Mouse (Mus musculus) stomach, postnatal 0 days (tissue): ENCODE measurements at regions not wholly inside any gene's neighbourhood (a gene's known extent, or its start where the extent isn't known, plus 50 kb on each side); places are given as distances from the start of the nearest gene placed in this dataset.

Experiments used
- CTCF ChIP-seq: IDR thresholded peaks from 2 replicates; pipeline ENCODE4 v1.5.1; 2016; ENCODE audit warnings: antibody characterized with exemption, low read depth, mild to moderate bottlenecking, moderate library complexity
- EP300 ChIP-seq: optimal IDR thresholded peaks from 2 replicates; pipeline ENCODE3; 2016; ENCODE audit warnings: antibody characterized with exemption

GRCm38 (mm10) chr16:9501713-9502112 lies 493.6 kb downstream of the Grin2a start:
- TF ChIP-seq CTCF: no peak
- no peak for TF ChIP-seq EP300
